Mouse (Mus musculus): ENCODE results near the gene Clec2g.

- no peak for TF ChIP-seq GATA1 (IDR thresholded peaks at IDR 0.05; ENCODE audit: borderline replicate concordance, low read length)
- TF ChIP-seq CTCF (IDR thresholded peaks at IDR 0.05; ENCODE audit: low read depth, low read length), result no peak
- TF ChIP-seq POLR2AphosphoS5 (IDR thresholded peaks at IDR 0.05; ENCODE audit: insufficient replicate concordance, low read depth, low read length), result no peak
- no peak for TF ChIP-seq TAL1 (conservative IDR thresholded peaks at IDR 0.05; ENCODE audit: low read depth, low read length)
Measured at GRCm38 (mm10) chr6:128913598-128914254, 20.5 kb upstream of the Clec2g start.

Data from G1E (cell line).